Mouse (Mus musculus): ENCODE data around the gene Aqp1. TPM values are rescaled to one million over a fixed set of nuclear protein-coding genes. Genes with fewer than 3 reads are reported as not detected.

Gene Aqp1
- polyA plus RNA-seq, 1 experiment from 2014 or later: 23.5 TPM

GRCm38 (mm10) chr6:55357636-55358031, 21.4 kb downstream of the Aqp1 start:
- WGBS: 50% methylated on average over 6 of the region's 6 CpGs
- Histone ChIP-seq H3K27me3 (replicated peaks) (peaks cover 15% of the 10 kb centered on the region), H3K4me3 (no peak overlapping the region), H3K27ac (ENCODE audit: poor library complexity, severe bottlenecking) (no peak overlapping the region), H3K36me3 (no peaks in the 10 kb centered on the region), H3K9me3 (replicated peaks) (no peaks in the 10 kb centered on the region), H3K9ac (no peak overlapping the region), H3K4me2 (no peak overlapping the region), H3K4me1 (replicated peaks) (peaks cover 12% of the 10 kb centered on the region)
- ATAC-seq (ENCODE audit: insufficient number of reproducible peaks, low FRiP score): no peak; the same call in 1 of the 2 replicates

DNA sequence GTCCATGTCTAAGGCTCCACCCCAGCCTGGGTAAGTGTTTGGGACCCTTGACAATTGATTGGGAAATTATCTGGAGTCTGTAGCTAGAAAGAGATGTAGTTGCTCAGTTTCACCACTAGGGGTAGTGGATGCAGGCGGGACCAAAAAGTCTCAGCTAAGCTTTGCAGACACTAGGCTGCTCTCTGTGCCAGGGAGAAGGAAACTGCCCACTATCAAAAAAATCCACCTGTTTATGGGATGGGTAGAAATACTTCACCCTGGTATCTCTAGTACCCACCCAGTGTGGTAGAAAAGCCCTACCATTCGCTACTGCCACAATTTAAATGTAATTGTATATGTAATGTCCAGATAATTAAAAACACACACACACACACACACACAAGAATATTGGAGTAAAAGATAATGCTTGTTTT, 22.5 kb downstream of the Aqp1 start:
- no peak overlapping the region for H3K4me2 ChIP-seq
- WGBS: 34% methylated on average over 2 of the region's 2 CpGs

GRCm38 (mm10) chr6:55362663-55363062, 26.4 kb downstream of the Aqp1 start:
- ATAC-seq (ENCODE audit: insufficient number of reproducible peaks, low FRiP score): no peak
- Histone ChIP-seq H3K4me3 (no peak overlapping the region), H3K36me3 (no peaks in the 10 kb centered on the region), H3K9me3 (replicated peaks) (no peaks in the 10 kb centered on the region), H3K4me2 (no peak overlapping the region), H3K27me3 (replicated peaks) (peaks cover 5% of the 10 kb centered on the region; the same call in 1 of the 2 replicates), H3K27ac (ENCODE audit: poor library complexity, severe bottlenecking) (no peak overlapping the region), H3K9ac (no peak overlapping the region), H3K4me1 (replicated peaks) (peaks cover 2% of the 10 kb centered on the region)
- WGBS: 74% methylated on average over 1 of the region's 1 CpGs

More for the DNA sequence above, 22.5 kb downstream of the Aqp1 start:
- no peaks in the 10 kb centered on the region for H3K9me3 ChIP-seq (replicated peaks)
- no peaks in the 10 kb centered on the region for H3K36me3 ChIP-seq
- no peak overlapping the region for H3K4me3 ChIP-seq
- no peak for ATAC-seq (ENCODE audit: insufficient number of reproducible peaks, low FRiP score)
- H3K27ac ChIP-seq (ENCODE audit: poor library complexity, severe bottlenecking): no peak overlapping the region
- no peak overlapping the region for H3K9ac ChIP-seq
- H3K27me3 ChIP-seq (replicated peaks): peaks cover 14% of the 10 kb centered on the region
- H3K4me1 ChIP-seq (replicated peaks): peaks cover 12% of the 10 kb centered on the region

DNA sequence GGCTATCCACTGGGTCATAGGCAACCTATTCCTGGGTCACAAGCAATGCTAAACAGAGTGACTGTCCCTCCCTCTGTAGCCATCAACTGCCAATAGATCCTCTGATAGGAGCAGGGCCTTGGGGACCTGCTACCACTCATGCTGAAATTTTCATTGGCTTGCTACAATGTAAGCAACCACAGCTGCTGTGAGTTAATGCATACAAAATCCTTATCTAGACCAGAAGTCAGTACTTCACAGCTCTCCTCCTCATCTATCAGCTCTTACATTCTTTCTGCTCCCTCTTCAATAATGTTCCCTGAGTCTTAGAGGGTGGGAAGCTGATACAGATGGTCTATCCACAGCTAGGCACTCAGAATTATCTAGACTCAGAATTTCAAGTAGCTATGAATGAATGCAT, 30.9 kb downstream of the Aqp1 start:
- Histone ChIP-seq H3K4me3 (no peak overlapping the region), H3K4me1 (replicated peaks) (no peaks in the 10 kb centered on the region), H3K9ac (no peak overlapping the region), H3K36me3 (no peaks in the 10 kb centered on the region), H3K27ac (ENCODE audit: poor library complexity, severe bottlenecking) (no peak overlapping the region), H3K27me3 (replicated peaks) (no peaks in the 10 kb centered on the region), H3K4me2 (no peak overlapping the region), H3K9me3 (replicated peaks) (no peaks in the 10 kb centered on the region)
- no peak for ATAC-seq (ENCODE audit: insufficient number of reproducible peaks, low FRiP score)

GRCm38 (mm10) chr6:55370831-55371230, 34.6 kb downstream of the Aqp1 start:
- H3K36me3 ChIP-seq: no peaks in the 10 kb centered on the region
- H3K9me3 ChIP-seq (replicated peaks): no peaks in the 10 kb centered on the region

GRCm38 (mm10) chr6:55376076-55376475, 39.8 kb downstream of the Aqp1 start, which contains the start of gene Ghrhr:
Ghrhr (plus strand) TSS chr6:55376295.
- no peak for ATAC-seq (ENCODE audit: insufficient number of reproducible peaks, low FRiP score)
- H3K4me1 ChIP-seq (replicated peaks): no peaks in the 10 kb centered on the region
- no peak within 1 kb of the TSS for H3K4me2 ChIP-seq
- no peaks in the 10 kb centered on the region for H3K36me3 ChIP-seq
- no peak within 1 kb of the TSS for H3K4me3 ChIP-seq
- H3K27me3 ChIP-seq (replicated peaks): peaks cover 51% of the 10 kb centered on the region
- H3K9me3 ChIP-seq (replicated peaks): no peaks in the 10 kb centered on the region
- 63% methylated on average over 6 of the region's 6 CpGs for WGBS
- no peak within 1 kb of the TSS for H3K27ac ChIP-seq (ENCODE audit: poor library complexity, severe bottlenecking)
- H3K9ac ChIP-seq: no peak within 1 kb of the TSS

More at GRCm38 (mm10) chr6:55370831-55371230, 34.6 kb downstream of the Aqp1 start:
- WGBS: 61% methylated on average over 6 of the region's 6 CpGs
- Histone ChIP-seq H3K4me1 (replicated peaks) (no peaks in the 10 kb centered on the region), H3K9ac (no peak overlapping the region), H3K27ac (ENCODE audit: poor library complexity, severe bottlenecking) (no peak overlapping the region), H3K4me2 (no peak overlapping the region), H3K4me3 (no peak overlapping the region), H3K27me3 (replicated peaks) (peaks cover 10% of the 10 kb centered on the region)
- ATAC-seq (ENCODE audit: insufficient number of reproducible peaks, low FRiP score): no peak

GRCm38 (mm10) chr6:55376511-55376910, 40.3 kb downstream of the Aqp1 start:
- no peaks in the 10 kb centered on the region for H3K9me3 ChIP-seq (replicated peaks)
- no peak overlapping the region for H3K4me2 ChIP-seq
- no peaks in the 10 kb centered on the region for H3K4me1 ChIP-seq (replicated peaks)
- 68% methylated on average over 5 of the region's 5 CpGs for WGBS
- H3K9ac ChIP-seq: no peak overlapping the region
- no peak for ATAC-seq (ENCODE audit: insufficient number of reproducible peaks, low FRiP score)
- no peak overlapping the region for H3K4me3 ChIP-seq
- peaks cover 55% of the 10 kb centered on the region for H3K27me3 ChIP-seq (replicated peaks)
- H3K27ac ChIP-seq (ENCODE audit: poor library complexity, severe bottlenecking): no peak overlapping the region
- H3K36me3 ChIP-seq: no peaks in the 10 kb centered on the region

DNA sequence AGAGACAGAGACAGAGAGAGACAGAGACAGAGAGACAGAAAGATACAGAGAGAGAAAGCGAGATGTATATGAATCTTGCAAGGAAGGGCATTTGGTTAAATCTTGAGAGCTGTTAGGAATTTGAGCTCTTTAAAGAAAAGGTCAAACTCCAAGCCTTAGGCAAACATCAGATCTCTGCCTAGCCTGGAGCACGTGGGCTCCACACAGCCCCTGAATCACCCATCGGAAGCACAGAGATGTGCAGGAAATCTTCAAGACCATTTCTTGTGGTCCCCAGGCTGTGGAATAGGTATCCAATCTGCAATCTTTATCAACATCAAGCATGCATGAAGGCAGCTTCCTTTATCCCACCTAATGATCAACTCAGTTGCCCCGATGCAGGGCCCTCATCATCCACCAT, 41.2 kb downstream of the Aqp1 start:
- no peak overlapping the region for H3K27ac ChIP-seq (ENCODE audit: poor library complexity, severe bottlenecking)
- peaks cover 63% of the 10 kb centered on the region for H3K27me3 ChIP-seq (replicated peaks)
- H3K4me1 ChIP-seq (replicated peaks): no peaks in the 10 kb centered on the region
- no peak for ATAC-seq (ENCODE audit: insufficient number of reproducible peaks, low FRiP score)
- no peak overlapping the region for H3K4me3 ChIP-seq
- H3K4me2 ChIP-seq: no peak overlapping the region
- no peak overlapping the region for H3K9ac ChIP-seq
- 78% methylated on average over 4 of the region's 4 CpGs for WGBS
- H3K36me3 ChIP-seq: no peaks in the 10 kb centered on the region
- H3K9me3 ChIP-seq (replicated peaks): no peaks in the 10 kb centered on the region

GRCm38 (mm10) chr6:55379641-55380335, 43.6 kb downstream of the Aqp1 start:
- H3K27ac ChIP-seq (ENCODE audit: poor library complexity, severe bottlenecking): no peak overlapping the region
- H3K4me1 ChIP-seq (replicated peaks): no peaks in the 10 kb centered on the region
- ATAC-seq (ENCODE audit: insufficient number of reproducible peaks, low FRiP score): no peak
- peaks cover 81% of the 10 kb centered on the region for H3K27me3 ChIP-seq (replicated peaks)
- H3K9ac ChIP-seq: no peak overlapping the region
- H3K9me3 ChIP-seq (replicated peaks): no peaks in the 10 kb centered on the region
- H3K4me2 ChIP-seq: no peak overlapping the region
- H3K36me3 ChIP-seq: no peaks in the 10 kb centered on the region
- WGBS: 38% methylated on average over 3 of the region's 3 CpGs
- H3K4me3 ChIP-seq: no peak overlapping the region

- Histone ChIP-seq H3K9me3 (replicated peaks) (no peaks in the 10 kb centered on the region), H3K4me1 (replicated peaks) (no peaks in the 10 kb centered on the region), H3K9ac (no peak overlapping the region), H3K27ac (ENCODE audit: poor library complexity, severe bottlenecking) (no peak overlapping the region), H3K27me3 (replicated peaks) (peaks cover 75% of the 10 kb centered on the region), H3K36me3 (no peaks in the 10 kb centered on the region), H3K4me3 (no peak overlapping the region), H3K4me2 (no peak overlapping the region)
- ATAC-seq (ENCODE audit: insufficient number of reproducible peaks, low FRiP score): no peak
- WGBS: 77% methylated on average over 4 of the region's 4 CpGs
These were observed 45.7 kb downstream of the Aqp1 start for GRCm38 (mm10) chr6:55381966-55382365.

- H3K4me2 ChIP-seq: no peak overlapping the region
- H3K27ac ChIP-seq (ENCODE audit: poor library complexity, severe bottlenecking): no peak overlapping the region
- no peak overlapping the region for H3K4me3 ChIP-seq
- WGBS: 6% methylated on average over 1 of the region's 1 CpGs
- no peaks in the 10 kb centered on the region for H3K36me3 ChIP-seq
- no peaks in the 10 kb centered on the region for H3K4me1 ChIP-seq (replicated peaks)
- ATAC-seq (ENCODE audit: insufficient number of reproducible peaks, low FRiP score): no peak
- no peaks in the 10 kb centered on the region for H3K9me3 ChIP-seq (replicated peaks)
- peaks cover 77% of the 10 kb centered on the region for H3K27me3 ChIP-seq (replicated peaks)
- no peak overlapping the region for H3K9ac ChIP-seq
These were observed 47.7 kb downstream of the Aqp1 start for GRCm38 (mm10) chr6:55383897-55384296.
